Mouse (Mus musculus) heart, embryonic 11.5 days (tissue): Measurements from ENCODE around the gene Kif16b. TPM values are rescaled to one million over a fixed set of nuclear protein-coding genes. Genes with fewer than 3 reads are reported as not detected.

Experiments used
- ATAC-seq: fragments of 200-750 bp; cut with Nextera tagmentation; replicated peaks from 2 replicates; pipeline ENCODE4 v1.8.0; 2017; ENCODE audit warnings: moderate library complexity; ENCODE audit not compliant: insufficient number of reproducible peaks, low FRiP score, low TSS enrichment
- H3K27ac ChIP-seq: fragments of 300-500 bp; sonication (generic); 2 replicates; pipeline ENCODE4 v1.5.1; 2014; ENCODE audit warnings: mild to moderate bottlenecking, low read depth, low read length
- H3K27me3 ChIP-seq: fragments of 300-500 bp; sonication (generic); 2 replicates; pipeline ENCODE4 v1.6.1; 2014; ENCODE audit warnings: mild to moderate bottlenecking, low read length, mixed read lengths; ENCODE audit not compliant: control insufficient read depth, insufficient read depth
- H3K36me3 ChIP-seq: fragments of 300-500 bp; sonication (generic); 2 replicates; pipeline ENCODE4 v1.6.1; 2014; ENCODE audit warnings: mild to moderate bottlenecking, low read length, moderate library complexity, mixed read lengths; ENCODE audit not compliant: control insufficient read depth, insufficient read depth
- H3K4me1 ChIP-seq: fragments of 300-500 bp; sonication (generic); 2 replicates; pipeline ENCODE4 v1.6.1; 2014; ENCODE audit warnings: low read length; ENCODE audit not compliant: control insufficient read depth, insufficient read depth
- H3K4me2 ChIP-seq: fragments of 300-500 bp; sonication (generic); 2 replicates; pipeline ENCODE4 v1.6.1; 2014; ENCODE audit warnings: mild to moderate bottlenecking, moderate library complexity
- H3K4me3 ChIP-seq: fragments of 300-500 bp; sonication (generic); 2 replicates; pipeline ENCODE4 v1.5.1; 2014; ENCODE audit warnings: low read depth, low read length
- H3K9ac ChIP-seq: fragments of 300-500 bp; sonication (generic); 2 replicates; pipeline ENCODE4 v1.6.1; 2014; ENCODE audit warnings: mild to moderate bottlenecking, low read depth, low read length, moderate library complexity
- H3K9me3 ChIP-seq: fragments of 300-500 bp; sonication (generic); replicated peaks from 2 replicates; pipeline ENCODE4 v1.6.1; 2016; ENCODE audit warnings: low read length; ENCODE audit not compliant: control insufficient read depth
- WGBS: fragments of 180-500 bp; shearing (Covaris S2); extraction: QIAGEN DNeasy Blood & Tissue Kit; methylation state at CpG from one replicate; pipeline ENCODE4 v1.1.7; 2014; ENCODE audit not compliant: insufficient replicate concordance; 5-methylcytosine and 5-hydroxymethylcytosine counted together
- polyA plus RNA-seq: library from polyadenylated mRNA; unstranded; fragments of >200 nt; fragmentation: Nextera tagmentation; extraction: Ambion mirVana; gene quantifications from 2 replicates; pipeline ENCODE4 v1.2.1, GENCODE M21; 2014

The Kif16b gene
- polyA plus RNA-seq, 1 experiment from 2014 or later: 7.6 TPM

DNA sequence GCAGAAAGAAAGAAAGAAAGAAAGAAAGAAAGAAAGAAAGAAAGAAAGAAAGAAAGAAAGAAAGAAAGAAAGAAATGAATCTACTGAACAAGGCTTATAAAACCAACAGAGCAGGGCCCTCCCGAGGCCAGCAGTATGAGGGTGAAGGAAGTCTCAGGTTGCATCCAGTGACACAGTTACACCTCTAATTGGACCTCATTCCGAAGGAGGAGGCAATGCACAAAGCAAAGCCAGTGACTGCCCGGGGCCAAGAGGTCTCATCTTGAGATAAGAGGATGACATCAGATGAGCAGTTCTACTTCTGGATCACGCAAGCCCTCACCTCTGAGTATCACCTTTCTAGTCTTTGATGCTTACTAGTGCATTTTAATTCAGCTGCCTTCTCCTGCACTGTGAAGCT lies 20.2 kb downstream of the Kif16b start:
- Histone ChIP-seq H3K9ac (no peak overlapping the region), H3K4me3 (no peak overlapping the region), H3K36me3 (no peaks in the 10 kb centered on the region), H3K4me1 (peaks cover 23% of the 10 kb centered on the region), H3K9me3 (no peaks in the 10 kb centered on the region), H3K4me2 (no peak overlapping the region), H3K27ac (no peak overlapping the region), H3K27me3 (no peaks in the 10 kb centered on the region)
- ATAC-seq: no peak
- WGBS: 29% methylated on average over 4 of the region's 4 CpGs

DNA sequence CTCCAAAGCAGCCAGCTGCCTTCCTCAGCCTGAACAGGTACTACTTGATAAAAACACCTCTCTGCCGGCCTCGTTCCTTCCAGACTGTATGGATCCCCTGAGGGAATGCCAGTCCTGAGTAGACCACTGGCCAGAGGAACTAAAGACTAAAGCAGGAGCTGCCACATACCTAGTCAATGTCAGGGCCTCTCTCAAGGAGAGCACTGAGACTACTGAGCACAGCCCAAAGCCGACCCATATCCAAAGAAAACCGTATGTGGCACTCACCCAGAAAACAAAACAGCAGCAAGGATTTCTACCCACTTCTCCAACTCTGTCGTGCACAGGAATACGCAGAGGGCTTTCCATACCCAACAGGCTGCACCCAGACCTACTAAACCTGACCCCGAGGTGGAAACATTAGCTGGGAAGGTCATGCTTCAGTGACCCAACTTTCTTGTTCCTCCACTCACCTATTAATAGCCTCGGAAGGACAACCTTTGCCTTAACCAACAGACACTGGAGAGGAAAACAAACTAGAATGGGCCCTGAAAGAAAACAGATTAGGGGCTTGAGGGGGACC lies 22.0 kb downstream of the Kif16b start:
- Histone ChIP-seq H3K9ac (no peak overlapping the region), H3K9me3 (no peaks in the 10 kb centered on the region), H3K4me2 (no peak overlapping the region), H3K4me1 (peaks cover 23% of the 10 kb centered on the region), H3K36me3 (no peaks in the 10 kb centered on the region), H3K27ac (no peak overlapping the region), H3K4me3 (no peak overlapping the region), H3K27me3 (no peaks in the 10 kb centered on the region)
- ATAC-seq: no peak
- WGBS: 73% methylated on average over 8 of the region's 8 CpGs

DNA sequence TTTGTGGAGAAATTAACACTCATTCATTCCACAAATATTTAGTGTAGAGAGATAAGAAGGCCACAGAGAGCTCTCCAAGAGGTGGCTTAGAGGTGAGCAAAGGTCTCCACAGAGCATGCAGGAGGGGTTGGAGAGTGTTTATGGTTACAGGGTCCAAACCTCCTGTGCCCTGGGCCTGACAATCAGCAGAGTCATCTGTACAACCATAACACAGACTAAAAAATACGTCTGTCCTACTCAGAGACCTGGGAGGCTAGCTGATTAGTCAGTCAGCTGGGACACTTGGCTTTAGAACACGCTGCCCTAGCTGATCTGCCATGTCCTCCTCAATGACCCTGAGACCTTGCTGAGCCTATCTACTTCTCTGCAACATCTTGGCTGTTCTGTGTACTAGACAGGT lies 24.7 kb downstream of the Kif16b start:
- H3K36me3 ChIP-seq: no peaks in the 10 kb centered on the region
- H3K27ac ChIP-seq: no peak overlapping the region
- ATAC-seq: no peak
- H3K4me2 ChIP-seq: no peak overlapping the region
- H3K9me3 ChIP-seq: no peaks in the 10 kb centered on the region
- 46% methylated on average over 2 of the region's 2 CpGs for WGBS
- no peaks in the 10 kb centered on the region for H3K27me3 ChIP-seq
- H3K4me3 ChIP-seq: no peak overlapping the region
- peaks cover 19% of the 10 kb centered on the region for H3K4me1 ChIP-seq
- H3K9ac ChIP-seq: no peak overlapping the region

DNA sequence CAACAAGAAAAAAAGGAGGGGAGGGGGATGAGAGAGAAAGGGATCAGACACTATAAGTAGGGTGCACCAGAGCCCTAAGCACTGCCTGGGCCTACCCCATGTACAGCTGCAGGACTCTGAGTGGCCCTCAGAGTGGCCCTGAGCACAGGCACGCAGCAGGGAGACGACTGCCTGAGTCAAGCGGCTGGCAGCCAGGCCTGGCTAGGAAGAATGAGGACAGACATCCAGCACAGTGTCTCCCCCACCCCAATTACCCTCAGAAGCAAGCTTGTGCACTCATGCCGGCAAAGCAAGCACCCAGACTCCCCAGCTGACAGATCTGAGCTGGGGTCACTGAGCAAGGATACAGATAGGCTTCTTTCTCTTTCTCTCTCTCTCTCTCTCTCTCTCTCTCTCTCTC lies 25.4 kb downstream of the Kif16b start:
- Histone ChIP-seq H3K36me3 (no peaks in the 10 kb centered on the region), H3K4me2 (no peak overlapping the region), H3K27me3 (no peaks in the 10 kb centered on the region), H3K27ac (no peak overlapping the region), H3K4me3 (no peak overlapping the region), H3K9ac (no peak overlapping the region), H3K4me1 (peaks cover 13% of the 10 kb centered on the region), H3K9me3 (no peaks in the 10 kb centered on the region)
- no peak for ATAC-seq
- WGBS: 54% methylated on average over 4 of the region's 4 CpGs

DNA sequence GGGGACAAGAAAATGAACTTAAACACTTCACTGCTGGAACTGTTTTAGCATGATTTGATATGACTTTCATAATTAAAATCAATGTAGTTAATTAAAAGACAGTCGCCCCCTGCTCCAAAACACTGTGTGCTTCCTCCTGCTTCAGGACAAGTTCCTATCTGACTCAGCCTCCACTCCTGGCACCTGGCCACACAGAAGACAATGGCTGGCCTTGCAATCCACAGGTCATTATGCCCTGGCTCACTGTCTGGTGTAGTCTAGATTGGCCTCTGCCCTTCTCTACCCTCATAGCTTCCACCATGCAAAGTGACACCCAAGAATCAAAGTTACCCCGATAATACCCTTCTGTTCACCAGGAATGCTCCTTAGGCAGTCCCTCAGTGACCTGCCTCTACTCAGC lies 26.8 kb downstream of the Kif16b start:
- Histone ChIP-seq H3K9me3 (no peaks in the 10 kb centered on the region), H3K36me3 (no peaks in the 10 kb centered on the region), H3K4me2 (no peak overlapping the region), H3K27me3 (no peaks in the 10 kb centered on the region), H3K27ac (no peak overlapping the region), H3K4me3 (no peak overlapping the region), H3K4me1 (peaks cover 9% of the 10 kb centered on the region), H3K9ac (no peak overlapping the region)
- no peak for ATAC-seq
- 77% methylated on average over 2 of the region's 2 CpGs for WGBS

DNA sequence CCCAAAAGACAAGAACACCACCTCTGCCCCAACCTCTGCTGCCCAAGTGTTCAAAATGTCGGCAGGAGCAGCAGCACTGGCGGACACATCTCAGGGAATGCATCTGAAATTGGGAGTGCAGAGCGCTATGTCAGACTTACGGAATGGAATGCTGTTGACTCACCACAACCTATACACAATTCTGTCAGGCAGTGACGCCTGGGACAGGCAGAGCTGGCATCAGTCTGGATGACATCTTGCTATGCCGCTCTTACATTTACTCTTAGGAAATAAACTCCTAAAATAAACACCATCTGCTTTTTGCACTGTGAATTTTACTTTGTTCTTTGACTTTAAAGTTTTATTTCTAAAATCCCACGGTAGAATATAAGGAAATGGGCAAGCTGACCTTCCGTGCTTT lies 31.3 kb downstream of the Kif16b start:
- ATAC-seq: no peak
- Histone ChIP-seq H3K36me3 (no peaks in the 10 kb centered on the region), H3K4me3 (no peak overlapping the region), H3K9me3 (no peaks in the 10 kb centered on the region), H3K27me3 (no peaks in the 10 kb centered on the region), H3K4me1 (no peaks in the 10 kb centered on the region), H3K9ac (no peak overlapping the region), H3K4me2 (no peak overlapping the region), H3K27ac (no peak overlapping the region)
- 79% methylated on average over 8 of the region's 8 CpGs for WGBS

DNA sequence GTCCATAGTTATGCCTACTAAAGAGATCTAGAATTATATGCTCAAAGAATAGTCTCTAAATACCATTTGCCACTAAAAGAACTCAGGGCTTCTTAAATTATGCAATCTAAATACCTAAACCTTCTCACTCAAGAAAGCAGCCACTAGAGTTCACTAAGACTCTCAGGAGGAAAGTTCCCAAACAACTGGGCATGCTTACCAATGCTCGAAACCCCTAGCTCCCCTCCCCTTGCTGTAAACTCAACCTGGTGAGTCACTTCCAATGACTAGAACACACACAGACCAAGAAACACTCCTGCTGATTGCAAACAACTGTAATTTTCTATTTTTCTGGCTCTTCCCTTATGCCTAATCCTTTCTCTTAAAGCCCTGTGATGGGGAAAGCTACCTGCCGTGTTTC lies 33.9 kb downstream of the Kif16b start:
- Histone ChIP-seq H3K4me2 (no peak overlapping the region), H3K36me3 (no peaks in the 10 kb centered on the region), H3K27ac (no peak overlapping the region), H3K27me3 (no peaks in the 10 kb centered on the region), H3K4me3 (no peak overlapping the region), H3K9ac (no peak overlapping the region), H3K4me1 (no peaks in the 10 kb centered on the region), H3K9me3 (no peaks in the 10 kb centered on the region)
- WGBS: 88% methylated on average over 2 of the region's 2 CpGs
- no peak for ATAC-seq

DNA sequence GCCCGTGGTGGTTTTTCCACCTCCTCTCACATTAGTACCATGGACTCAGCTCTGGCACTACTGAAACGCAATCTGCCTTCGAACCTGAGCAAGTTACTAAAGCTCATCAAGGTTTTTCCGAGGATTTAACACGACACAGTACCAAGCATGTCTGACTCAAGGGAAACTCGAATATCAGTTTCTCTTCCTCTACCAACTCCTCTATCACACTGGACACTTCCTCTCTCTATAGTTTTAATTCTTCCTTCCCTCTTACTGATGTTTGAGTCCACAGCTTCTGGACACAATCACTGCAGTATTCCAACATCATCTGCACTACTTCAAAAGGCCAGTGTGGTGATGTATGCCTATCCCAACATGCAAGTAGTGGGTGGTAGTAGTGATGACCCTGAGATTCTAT lies 40.3 kb downstream of the Kif16b start:
- WGBS: 67% methylated on average over 6 of the region's 6 CpGs
- ATAC-seq: no peak

DNA sequence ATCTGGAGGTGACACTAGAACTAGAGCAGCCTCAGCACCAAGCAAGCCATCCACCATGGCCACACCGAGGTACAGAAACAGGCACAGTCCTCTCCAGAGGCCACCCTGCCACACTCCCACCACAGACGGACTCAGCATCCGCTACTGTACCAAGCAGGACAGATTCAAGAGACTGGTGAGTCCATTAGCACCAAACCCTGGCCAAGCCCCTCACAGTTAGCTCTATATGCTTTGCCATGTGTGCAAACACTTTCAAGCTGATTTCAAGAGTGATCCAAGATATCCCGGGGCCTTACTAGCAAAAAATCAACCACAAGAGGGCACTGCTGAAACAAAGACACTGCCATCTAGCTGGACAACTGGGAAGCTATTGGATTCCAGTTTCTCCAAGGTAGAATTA lies 41.9 kb downstream of the Kif16b start:
- ATAC-seq: no peak; the same call in 1 of the 2 replicates
- 51% methylated on average over 4 of the region's 4 CpGs for WGBS
- Histone ChIP-seq H3K27ac (no peak overlapping the region), H3K36me3 (no peaks in the 10 kb centered on the region), H3K9ac (no peak overlapping the region), H3K4me3 (no peak overlapping the region), H3K9me3 (no peaks in the 10 kb centered on the region), H3K4me1 (no peaks in the 10 kb centered on the region), H3K27me3 (no peaks in the 10 kb centered on the region), H3K4me2 (no peak overlapping the region)

More for the DNA sequence above, 40.3 kb downstream of the Kif16b start:
- Histone ChIP-seq H3K36me3 (no peaks in the 10 kb centered on the region), H3K27ac (no peak overlapping the region), H3K9me3 (no peaks in the 10 kb centered on the region), H3K4me3 (no peak overlapping the region), H3K27me3 (no peaks in the 10 kb centered on the region), H3K9ac (no peak overlapping the region), H3K4me2 (no peak overlapping the region), H3K4me1 (no peaks in the 10 kb centered on the region)
